Mouse (Mus musculus) neural tube, embryonic 10.5 days (tissue): Measurements from ENCODE around the gene Bnc2.

Source experiments
- DNase-seq: peaks from one replicate; pipeline ENCODE4 v3.0.0-alpha.2; 2017; ENCODE audit warnings: low spot score; ENCODE audit errors: extremely low spot score

The Bnc2 gene

GRCm38 (mm10) chr4:84521562-84521961 lies 153.5 kb downstream of the Bnc2 start:
- DNase-seq = no peak

GRCm38 (mm10) chr4:84510466-84510865 lies 164.6 kb downstream of the Bnc2 start:
- no peak for DNase-seq

- no peak for DNase-seq
Observed at GRCm38 (mm10) chr4:84507551-84507950, 167.5 kb downstream of the Bnc2 start.

GRCm38 (mm10) chr4:84502581-84503269 lies 172.3 kb downstream of the Bnc2 start:
- peak; percentile 21 for DNase-seq

GRCm38 (mm10) chr4:84500796-84501349 lies 174.2 kb downstream of the Bnc2 start:
- no peak for DNase-seq

GRCm38 (mm10) chr4:84500259-84500658 lies 174.8 kb downstream of the Bnc2 start:
- DNase-seq = no peak

- no peak for DNase-seq
Observed at GRCm38 (mm10) chr4:84498469-84498868, 176.6 kb downstream of the Bnc2 start.

GRCm38 (mm10) chr4:84488323-84488722 lies 186.8 kb downstream of the Bnc2 start:
- no peak for DNase-seq

GRCm38 (mm10) chr4:84482680-84483079 lies 192.4 kb downstream of the Bnc2 start:
- DNase-seq = peak; percentile 20

- DNase-seq = no peak
Observed at GRCm38 (mm10) chr4:84472643-84473042, 202.4 kb downstream of the Bnc2 start.

- DNase-seq = no peak
Observed at GRCm38 (mm10) chr4:84470106-84470885, 204.8 kb downstream of the Bnc2 start.

- DNase-seq = no peak
Observed at GRCm38 (mm10) chr4:84469400-84469799, 205.7 kb downstream of the Bnc2 start.

- no peak for DNase-seq
Observed at GRCm38 (mm10) chr4:84467722-84468121, 207.4 kb downstream of the Bnc2 start.

- no peak for DNase-seq
Observed at GRCm38 (mm10) chr4:84458218-84458560, 216.9 kb downstream of the Bnc2 start.

GRCm38 (mm10) chr4:84457512-84458217 lies 217.4 kb downstream of the Bnc2 start:
- DNase-seq = peak; percentile 21

- peak; percentile 14 for DNase-seq
Observed at GRCm38 (mm10) chr4:84456853-84457249, 218.2 kb downstream of the Bnc2 start.

GRCm38 (mm10) chr4:84456198-84456852 lies 218.8 kb downstream of the Bnc2 start:
- no peak for DNase-seq

GRCm38 (mm10) chr4:84454493-84454892 lies 220.6 kb downstream of the Bnc2 start:
- no peak for DNase-seq

GRCm38 (mm10) chr4:84453586-84453985 lies 221.5 kb downstream of the Bnc2 start:
- DNase-seq = no peak

GRCm38 (mm10) chr4:84452642-84453041 lies 222.4 kb downstream of the Bnc2 start:
- DNase-seq = no peak

GRCm38 (mm10) chr4:84449246-84450005 lies 225.6 kb downstream of the Bnc2 start:
- no peak for DNase-seq
